Comparison of ENCODE assay signal across 23 mouse cellular contexts in genomic region chr8:117527983-117528382, GRCm38 (mm10). TPM values are rescaled to one million over a fixed set of nuclear protein-coding genes. Genes with fewer than 3 reads are reported as not detected.
DNase-seq lines count a peak whose midpoint lies in the region; ATAC-seq lines count a peak whose summit lies in the region.
"Had no signal": no experiment of that assay in that cellular context is flagged by ENCODE, and none has a peak within 500 bp of the region (broad histone marks: within the 10 kb centered on the region; RNA-seq: fewer than 3 reads in every experiment).

No protein-coding gene starts in this region.

- H3K27ac ChIP-seq in forebrain, embryonic 13.5 days = no peak overlapping the region
- H3K27ac ChIP-seq: embryonic facial prominence, embryonic 13.5 days; forebrain, embryonic 15.5 days; hindbrain, embryonic 14.5 days; left cerebral cortex, adult 2 months; liver, embryonic 12.5 days had no signal

- H3K4me1 ChIP-seq in megakaryocyte, embryonic 14.5 days = peaks cover 98% of the 10 kb centered on the region
- no peaks in the 10 kb centered on the region for H3K4me1 ChIP-seq in forebrain, embryonic 13.5 days
- H3K4me1 ChIP-seq: forebrain, embryonic 15.5 days had no signal

- no peaks in the 10 kb centered on the region for H3K9me3 ChIP-seq in megakaryocyte, embryonic 14.5 days
- H3K9me3 ChIP-seq in forebrain, embryonic 13.5 days (replicated peaks) = no peaks in the 10 kb centered on the region
- H3K9me3 ChIP-seq: embryonic facial prominence, embryonic 13.5 days; forebrain, embryonic 15.5 days; liver, embryonic 12.5 days had no signal

- no peak overlapping the region for H3K4me2 ChIP-seq in forebrain, embryonic 13.5 days
- H3K4me2 ChIP-seq: embryonic facial prominence, embryonic 13.5 days; forebrain, embryonic 15.5 days; hindbrain, embryonic 14.5 days; liver, embryonic 12.5 days; lung, embryonic 14.5 days had no signal

- H3K36me3 ChIP-seq in megakaryocyte, embryonic 14.5 days (replicated peaks; ENCODE audit: low read length) = peaks cover 81% of the 10 kb centered on the region
- no peaks in the 10 kb centered on the region for H3K36me3 ChIP-seq in forebrain, embryonic 13.5 days (ENCODE audit: poor library complexity, severe bottlenecking)
- H3K36me3 ChIP-seq: embryonic facial prominence, embryonic 13.5 days; forebrain, embryonic 15.5 days; liver, embryonic 12.5 days had no signal

- intact Hi-C loops in heart, postnatal 25 days (cut with DNase I) = no loop called here

- no peak for ATAC-seq in megakaryocyte, adult 5-6 weeks (ENCODE audit: poor library complexity, severe bottlenecking)
- no peak for ATAC-seq in forebrain, embryonic 13.5 days
- ATAC-seq: forebrain, embryonic 15.5 days; liver, embryonic 12.5 days; midbrain, embryonic 16.5 days had no signal

- peak; percentile 92 for DNase-seq in heart, adult 11 months
- DNase-seq in heart, postnatal 25 days (ENCODE audit: low spot score) = no peak
- DNase-seq in natural killer cell, adult 2 months (ENCODE audit: low spot score in 2 of 2) = peak; percentile 70 to 79
- peak; percentile 53 to 73 for DNase-seq in spleen, postnatal 4 days (ENCODE audit: low spot score in 2 of 2)
- no peak for DNase-seq in cerebellum, adult 8-10 months
- DNase-seq: cerebellum, postnatal 10 days; gastrocnemius, postnatal 14 days; heart, postnatal 14 days; kidney, adult 8-10 months; kidney, postnatal 36 days; layer of hippocampus, adult 9-11 months; lung, embryonic 14.5 days; right cerebral cortex, adult 18-20 months; thymus, postnatal 36 days had no signal

- no peaks in the 10 kb centered on the region for H3K27me3 ChIP-seq in megakaryocyte, embryonic 14.5 days (replicated peaks)
- no peaks in the 10 kb centered on the region for H3K27me3 ChIP-seq in forebrain, embryonic 13.5 days
- H3K27me3 ChIP-seq: embryonic facial prominence, embryonic 13.5 days; forebrain, embryonic 15.5 days; liver, embryonic 12.5 days had no signal

- no peak overlapping the region for H3K9ac ChIP-seq in forebrain, embryonic 13.5 days
- H3K9ac ChIP-seq: embryonic facial prominence, embryonic 13.5 days; forebrain, embryonic 15.5 days; hindbrain, embryonic 14.5 days; liver, embryonic 12.5 days; lung, embryonic 14.5 days had no signal

- H3K4me3 ChIP-seq in megakaryocyte, embryonic 14.5 days (replicated peaks) = peak overlapping the region; percentile 85
- H3K4me3 ChIP-seq in forebrain, embryonic 13.5 days = no peak overlapping the region
- H3K4me3 ChIP-seq: embryonic facial prominence, embryonic 13.5 days; forebrain, embryonic 15.5 days; left cerebral cortex, adult 2 months; liver, embryonic 12.5 days had no signal

- 82% methylated on average over 5 of the region's 5 CpGs for WGBS in forebrain, embryonic 13.5 days

RNA-seq across cellular contexts. Expression of gene Plcg2, which starts 29.9 kb away (rescaled TPM):
- total RNA-seq in heart, postnatal 25 days (2021) = 1 to 10 TPM; 6.2 to 6.7 TPM
- polyA plus RNA-seq in megakaryocyte, embryonic 14.5 days (2012; ENCODE audit: insufficient read depth, low replicate concordance) = 36.0 and 76.6 TPM in 2 replicates
- total RNA-seq in megakaryocyte, adult 5-6 weeks (2015) = 104 and 105 TPM in 2 replicates
- 164 and 180 TPM in 2 replicates for total RNA-seq in megakaryocyte, adult 5-6 weeks (2017)
- 0.84 and 1.0 TPM in 2 replicates for polyA plus RNA-seq in forebrain, embryonic 13.5 days (2015; fragmentation: Nextera tagmentation; extraction: Ambion mirVana)

Comparison
In these comparisons a context has a peak if more than half of its experiments do, and no peak if none do; other contexts are left out.
1. DNase-seq: peak in heart, adult 11 months (single experiment), natural killer cell, adult 2 months (2 of 2) and spleen, postnatal 4 days (2 of 2); none in heart, postnatal 25 days (single experiment) and cerebellum, adult 8-10 months (single experiment).
2. RNA of gene Plcg2, which starts 29.9 kb away (total RNA-seq): 104 to 180 TPM in megakaryocyte, adult 5-6 weeks; 6.2 to 6.7 TPM in heart, postnatal 25 days; every median in the first group is over 10 times any median in the second.